Mouse (Mus musculus) right cerebral cortex, postnatal 14 days (tissue): ENCODE measurements around the gene A730009L09Rik.
A peak's percentile ranks its signal among the peaks of the same experiment; 100 is the strongest.

ENCODE experiments used
- DNase-seq: peaks from one replicate; pipeline ENCODE4 v3.0.0; 2022

A730009L09Rik gene

GRCm38 (mm10) chr16:84514821-84515220, at the start of gene A730009L09Rik:
TSS of gene A730009L09Rik (plus strand) at chr16:84515121.
- no peak for DNase-seq

- no peak for DNase-seq
Measured at GRCm38 (mm10) chr16:84465581-84466165, 49.2 kb upstream of the A730009L09Rik start.

DNA sequence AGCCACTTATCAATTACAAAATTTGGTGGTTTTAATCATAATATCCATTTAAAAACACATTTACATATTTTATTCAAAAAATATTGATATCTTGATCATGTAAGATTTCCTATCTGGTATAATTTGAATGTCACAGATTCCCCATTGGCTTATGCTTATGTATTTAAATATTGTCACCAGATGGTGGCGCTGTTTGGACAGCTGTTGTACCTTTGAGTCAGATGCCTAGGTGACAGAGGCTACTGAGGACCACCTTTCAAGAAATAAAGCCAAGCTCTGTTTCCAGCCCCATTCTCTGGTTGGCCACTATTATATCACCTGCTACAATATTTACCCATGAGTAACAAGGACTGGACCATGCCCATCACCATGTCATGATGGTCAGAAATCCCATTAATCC, 46.0 kb upstream of the A730009L09Rik start:
- no peak for DNase-seq

- DNase-seq, result no peak
Measured at GRCm38 (mm10) chr16:84469994-84470393, 44.9 kb upstream of the A730009L09Rik start.

GRCm38 (mm10) chr16:84473406-84473805, 41.5 kb upstream of the A730009L09Rik start:
- DNase-seq, result no peak

DNA sequence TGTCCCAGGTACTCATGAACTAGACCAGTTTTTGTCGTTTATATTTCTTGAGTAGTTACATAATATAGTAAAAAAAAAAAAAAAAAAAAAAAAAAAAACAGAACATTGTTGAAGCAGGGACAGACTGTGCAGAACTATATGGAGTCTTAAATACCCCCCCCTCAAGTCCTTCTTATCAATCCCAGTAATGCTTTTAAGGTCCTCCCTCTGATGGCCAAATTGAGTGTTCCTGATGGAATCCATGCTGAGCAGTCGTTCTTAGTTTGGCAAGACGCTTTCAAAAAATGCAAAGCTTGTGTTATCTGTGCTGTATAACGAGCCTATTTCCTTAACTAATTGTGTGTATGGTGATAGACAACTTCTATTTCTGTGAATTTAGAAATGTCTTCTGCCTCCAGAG, 40.2 kb upstream of the A730009L09Rik start:
- no peak for DNase-seq

GRCm38 (mm10) chr16:84476948-84477347, 38.0 kb upstream of the A730009L09Rik start:
- DNase-seq, result no peak

- DNase-seq, result no peak
Measured at GRCm38 (mm10) chr16:84477528-84477927, 37.4 kb upstream of the A730009L09Rik start.

DNA sequence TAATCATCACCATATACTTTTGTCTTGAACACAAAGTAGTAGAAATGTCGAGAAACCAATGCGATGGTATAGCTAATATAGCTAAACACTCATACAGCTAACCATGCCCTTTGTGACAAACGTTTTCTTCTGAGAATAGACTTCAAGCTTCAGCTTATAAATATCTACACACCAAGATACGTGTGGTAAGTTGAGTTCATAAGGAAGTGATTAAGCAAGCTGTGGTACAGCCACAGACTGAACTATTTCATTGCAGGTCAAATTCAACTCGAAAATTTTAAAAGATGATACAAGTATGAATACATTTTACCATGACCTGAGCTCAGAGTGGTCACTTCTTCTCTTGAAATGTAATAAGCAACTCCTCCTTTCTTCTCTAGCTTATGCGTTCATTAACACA, 37.0 kb upstream of the A730009L09Rik start:
- DNase-seq, result no peak

DNA sequence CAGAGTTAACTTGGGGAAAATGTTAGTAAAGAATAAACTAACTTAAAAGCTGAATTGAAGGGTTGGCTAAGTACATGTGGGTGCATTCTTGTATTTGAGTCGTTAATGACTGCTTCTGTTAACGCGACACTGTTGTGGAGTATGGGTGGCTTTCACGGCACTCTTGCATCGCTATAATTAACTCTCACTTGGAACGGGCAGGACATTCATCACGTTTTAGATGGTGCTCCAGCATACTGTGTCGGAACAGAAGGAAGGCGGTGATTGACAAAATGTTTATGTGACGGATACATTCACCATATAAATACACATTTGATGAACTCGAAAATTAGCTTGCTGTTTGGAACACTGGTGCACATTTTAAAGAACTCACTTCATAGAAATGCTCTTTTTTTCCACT, 29.0 kb upstream of the A730009L09Rik start:
- no peak for DNase-seq

DNA sequence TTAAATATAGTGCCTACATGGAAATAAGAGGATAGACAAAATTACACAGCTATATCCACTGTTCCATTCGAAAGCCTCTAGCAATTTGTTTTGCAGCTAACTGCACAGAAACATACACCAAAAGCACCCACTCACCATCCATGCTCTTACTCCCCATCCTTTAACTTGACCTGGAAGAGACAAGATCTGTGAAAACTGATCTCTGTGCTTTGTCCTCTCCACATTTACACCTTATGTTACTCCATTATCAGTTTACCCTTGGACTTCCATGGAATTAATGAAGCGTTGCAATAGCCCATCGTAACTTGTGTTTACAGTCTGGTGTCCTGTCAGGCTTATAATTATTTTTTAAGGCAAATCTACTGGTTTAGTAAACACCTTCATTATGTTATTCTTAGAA, 20.1 kb upstream of the A730009L09Rik start:
- DNase-seq, result no peak

- DNase-seq, result peak; percentile 22
Measured at GRCm38 (mm10) chr16:84495438-84495837, 19.5 kb upstream of the A730009L09Rik start.

- DNase-seq, result no peak
Measured at GRCm38 (mm10) chr16:84507681-84508080, 7.2 kb upstream of the A730009L09Rik start.

GRCm38 (mm10) chr16:84521975-84522635, 7.2 kb downstream of the A730009L09Rik start:
- no peak for DNase-seq

GRCm38 (mm10) chr16:84523061-84523460, 8.1 kb downstream of the A730009L09Rik start:
- DNase-seq, result no peak

DNA sequence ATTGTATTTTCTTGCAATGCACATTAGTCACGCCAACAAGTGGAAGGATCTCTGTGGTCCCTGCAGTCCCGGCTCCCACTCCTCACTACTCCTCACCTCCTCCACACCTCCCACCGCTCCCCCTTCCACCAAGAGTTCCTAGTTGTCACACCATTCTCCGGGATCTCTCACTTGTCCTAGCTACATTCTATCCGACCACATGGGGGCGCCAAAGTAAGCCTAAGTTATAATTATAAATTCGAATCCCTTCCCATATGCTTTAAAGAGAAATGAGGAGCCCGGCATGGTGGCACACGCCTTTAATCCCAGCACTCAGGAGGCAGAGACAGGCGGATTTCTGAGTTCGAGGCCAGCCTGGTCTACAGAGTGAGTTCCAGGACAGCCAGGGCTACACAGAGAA, 12.5 kb downstream of the A730009L09Rik start:
- DNase-seq, result peak; percentile 66

GRCm38 (mm10) chr16:84532803-84533202, 17.9 kb downstream of the A730009L09Rik start:
- no peak for DNase-seq

DNA sequence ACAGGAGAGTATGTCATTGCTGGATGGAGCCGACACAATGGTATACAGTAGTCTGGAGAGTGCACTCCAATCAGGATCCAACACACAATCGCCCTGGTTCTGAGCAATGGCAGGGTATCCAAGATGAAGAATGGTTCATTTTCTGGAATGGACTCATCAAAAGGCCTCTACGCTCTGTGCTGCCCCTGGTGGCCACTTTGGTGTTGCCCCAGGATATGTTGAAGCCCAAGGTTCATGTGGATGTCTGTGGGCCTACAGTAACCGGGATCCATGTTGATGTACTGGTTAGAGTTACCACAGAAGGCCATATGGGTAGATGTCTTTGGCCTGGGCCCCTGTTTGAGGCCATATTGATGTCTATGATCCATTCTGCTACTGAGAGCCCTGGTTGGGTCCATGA, 31.1 kb downstream of the A730009L09Rik start:
- DNase-seq, result no peak

GRCm38 (mm10) chr16:84549122-84549521, 34.2 kb downstream of the A730009L09Rik start:
- DNase-seq, result no peak

DNA sequence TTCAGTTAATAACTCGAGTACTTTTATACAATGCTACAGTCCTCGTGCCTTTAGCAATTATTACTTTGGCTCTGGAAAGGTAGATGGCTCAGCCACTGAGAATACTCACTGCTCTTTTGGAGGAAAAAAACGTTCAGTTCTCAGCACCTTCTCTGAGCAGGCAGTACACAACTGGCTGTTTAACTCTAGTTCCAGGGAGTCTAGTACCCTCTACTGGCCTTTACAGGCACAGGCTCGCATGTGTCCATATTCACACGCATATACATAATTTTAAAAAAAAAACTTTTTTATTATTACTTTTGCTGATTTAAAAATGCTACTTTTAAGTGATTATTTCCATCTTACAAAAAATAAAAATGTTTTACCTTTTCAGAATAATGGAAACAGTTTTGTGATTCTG, 35.5 kb downstream of the A730009L09Rik start:
- DNase-seq, result no peak

- no peak for DNase-seq
Measured at GRCm38 (mm10) chr16:84553981-84554380, 39.1 kb downstream of the A730009L09Rik start.

GRCm38 (mm10) chr16:84558113-84558917, 43.4 kb downstream of the A730009L09Rik start:
- DNase-seq, result no peak

DNA sequence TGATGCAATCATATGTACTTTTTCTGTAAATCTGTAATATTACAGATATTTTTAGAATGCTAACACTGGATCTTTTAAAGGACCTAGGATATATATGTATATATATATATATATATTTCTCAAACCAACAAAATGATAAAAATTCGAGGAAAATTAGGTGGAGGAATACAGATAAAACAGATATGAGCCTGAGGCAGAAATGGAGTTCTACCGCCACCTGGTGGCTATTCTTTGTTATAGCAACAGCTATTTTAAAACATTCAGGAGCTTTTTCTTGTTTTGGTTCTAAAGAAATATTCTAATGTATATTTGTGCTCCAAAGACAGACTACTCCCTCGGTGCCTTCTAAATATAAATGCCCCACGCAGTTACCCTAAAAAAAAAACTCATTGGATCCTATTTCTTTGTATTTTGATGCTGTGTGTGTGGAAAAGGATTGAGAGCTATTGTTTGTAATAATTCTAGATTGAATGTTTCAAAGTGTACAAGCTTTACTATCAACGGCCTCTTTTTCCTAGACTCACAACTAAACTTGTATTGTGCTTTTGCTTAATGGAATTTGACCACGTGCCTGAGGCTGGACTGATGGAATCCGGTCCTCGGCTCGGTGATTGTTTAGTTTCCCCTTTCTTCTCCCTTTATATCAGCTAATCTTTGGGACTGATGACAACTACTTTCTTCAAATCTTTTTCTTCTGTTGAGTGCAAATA, 44.8 kb downstream of the A730009L09Rik start:
- DNase-seq, result no peak
